Mouse (Mus musculus): ENCODE data around the gene Fbxl19. TPM values are rescaled to one million over a fixed set of nuclear protein-coding genes. Genes with fewer than 3 reads are reported as not detected.

Gene Fbxl19
- total and polyA plus RNA-seq, 3 experiments = 22.4 to 31.7 (median 28.2) TPM

DNA sequence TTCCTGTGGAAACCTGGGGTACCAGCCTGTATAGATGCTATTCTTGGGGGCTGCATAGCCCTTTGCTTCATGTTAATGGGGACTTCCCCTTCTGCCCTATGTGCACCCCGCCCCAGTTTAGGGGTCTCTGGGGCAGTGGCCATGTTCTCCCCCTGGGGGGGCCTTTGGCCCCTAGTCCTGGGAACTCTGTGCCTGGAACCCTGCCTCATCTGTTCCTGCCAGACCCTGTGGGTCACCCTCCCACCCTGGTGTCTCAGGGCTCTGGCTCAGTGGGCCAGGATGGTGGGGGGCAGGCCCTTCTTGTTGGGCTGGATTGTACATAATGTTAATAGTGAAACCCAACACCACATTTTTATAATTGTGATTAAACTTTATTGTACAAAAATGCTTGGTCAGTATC, 55.4 kb downstream of the Fbxl19 start:
- Histone ChIP-seq H3K4me3 (replicated peaks in 1 of 3; ENCODE audit: low read depth in 2 of 3, low read length in 2 of 3, poor library complexity in 1 of 3) (no peak overlapping the region), H3K9ac (ENCODE audit: insufficient read depth, low read depth) (no peak overlapping the region), H3K27ac (ENCODE audit: insufficient read depth, low read depth) (no peak overlapping the region), H3K36me3 (replicated peaks in 1 of 2; ENCODE audit: control insufficient read depth in 1 of 2, insufficient read depth in 1 of 2, low read length in 1 of 2) (peaks cover 67 to 96% of the 10 kb centered on the region in 2 experiments), H3K4me1 (ENCODE audit: control insufficient read depth in 1 of 2, insufficient read depth in 2 of 2) (peaks cover 0 to 20% of the 10 kb centered on the region in 2 experiments; a peak in 2 of 4 replicates), H3K27me3 (replicated peaks) (no peaks in the 10 kb centered on the region), H3K4me2 (ENCODE audit: insufficient read depth, low read depth, poor library complexity, severe bottlenecking) (no peak overlapping the region), H3K9me3 (replicated peaks; ENCODE audit: low read length) (no peaks in the 10 kb centered on the region), H3K79me2 (replicated peaks; ENCODE audit: control insufficient read depth, extremely low read depth, insufficient read depth, poor library complexity, severe bottlenecking) (no peaks in the 10 kb centered on the region)
- in situ Hi-C loops (cut with MboI; ENCODE audit: low pct_ligation_motif_present, low pct_unique_long_range_greater_than_20kb, low sequenced_read_pairs) = loop anchor here (25.0 kb wide), 1 partner anchor 812 kb away; the partner anchor contains the start of genes Cdipt and Cdiptos
- dilution Hi-C loops (cut with MboI; ENCODE audit: extremely low pct_ligation_motif_present, extremely low pct_unique_long_range_greater_than_20kb, low sequenced_read_pairs) = no loop called here
- TF ChIP-seq CTCF (conservative IDR thresholded peaks at IDR 0.05 in 1 of 2, IDR thresholded peaks at IDR 0.05 in 1 of 2; ENCODE audit: low read depth in 2 of 2, low read length in 2 of 2) = no peak
- TF ChIP-seq CHD2 (IDR thresholded peaks at IDR 0.05; ENCODE audit: low read length) = no peak
- TF ChIP-seq POLR2AphosphoS2 (IDR thresholded peaks at IDR 0.05; ENCODE audit: low read depth, low read length) = no peak
- no peak for TF ChIP-seq UBTF (IDR thresholded peaks at IDR 0.05; ENCODE audit: low read depth, low read length)
- no peak for TF ChIP-seq KAT2A (IDR thresholded peaks at IDR 0.05; ENCODE audit: insufficient replicate concordance, low read length)
- no peak for TF ChIP-seq MYC (IDR thresholded peaks at IDR 0.05; ENCODE audit: low read depth, low read length)
- no peak for TF ChIP-seq MAFK (IDR thresholded peaks at IDR 0.05; ENCODE audit: insufficient replicate concordance, low read length)
- TF ChIP-seq JUND (conservative IDR thresholded peaks at IDR 0.05; ENCODE audit: low read depth, low read length) = no peak
- no peak for DNase-seq (ENCODE audit: extremely low read depth)

DNA sequence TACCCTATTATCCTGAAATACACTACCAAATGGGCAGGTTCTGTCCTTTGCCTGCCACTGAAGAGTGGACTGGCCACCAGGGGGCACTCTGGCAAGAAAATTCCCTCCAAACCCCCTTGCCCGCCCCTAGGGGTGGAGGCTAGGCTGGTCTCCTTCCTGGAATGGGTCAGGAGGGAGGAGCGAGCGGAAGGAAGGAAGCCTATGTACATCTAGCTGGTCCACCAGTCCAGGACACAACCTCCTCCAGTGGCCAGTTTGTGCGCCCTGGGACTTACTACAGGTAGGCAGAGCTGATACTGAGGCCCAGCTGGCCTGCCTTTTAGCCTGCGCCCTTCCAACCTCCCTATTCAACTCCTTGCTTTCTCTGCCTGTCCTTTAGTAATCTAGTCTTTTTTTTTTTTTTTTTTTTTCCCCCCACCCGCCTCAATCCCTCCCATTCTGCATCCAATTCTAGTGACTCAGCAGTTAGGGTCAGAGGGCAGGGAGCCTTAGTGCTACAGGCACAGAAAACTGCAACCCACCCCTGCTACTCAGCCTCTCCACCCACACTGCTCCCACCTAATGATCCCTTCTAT, 56.2 kb downstream of the Fbxl19 start, which contains the start of gene Hsd3b7:
Gene Hsd3b7, plus strand, starts transcription at position 170 of the 575 bp plus-strand sequence.
- H3K79me2 ChIP-seq (replicated peaks; ENCODE audit: control insufficient read depth, extremely low read depth, insufficient read depth, poor library complexity, severe bottlenecking) = no peaks in the 10 kb centered on the region
- H3K4me3 ChIP-seq (replicated peaks in 1 of 3; ENCODE audit: low read depth in 2 of 3, low read length in 2 of 3, poor library complexity in 1 of 3) = peak within 1 kb of the TSS in 1 of 3 experiments; percentile 47
- no peak within 1 kb of the TSS for H3K4me2 ChIP-seq (ENCODE audit: insufficient read depth, low read depth, poor library complexity, severe bottlenecking)
- peaks cover 59 to 88% of the 10 kb centered on the region in 2 experiments for H3K36me3 ChIP-seq (replicated peaks in 1 of 2; ENCODE audit: control insufficient read depth in 1 of 2, insufficient read depth in 1 of 2, low read length in 1 of 2)
- no peak within 1 kb of the TSS for H3K9ac ChIP-seq (ENCODE audit: insufficient read depth, low read depth)
- DNase-seq (ENCODE audit: extremely low read depth) = peak; percentile 78
- H3K9me3 ChIP-seq (replicated peaks; ENCODE audit: low read length) = no peaks in the 10 kb centered on the region
- H3K27me3 ChIP-seq (replicated peaks) = no peaks in the 10 kb centered on the region
- peaks cover 0 to 20% of the 10 kb centered on the region in 2 experiments; a peak in 2 of 4 replicates for H3K4me1 ChIP-seq (ENCODE audit: control insufficient read depth in 1 of 2, insufficient read depth in 2 of 2)
- dilution Hi-C loops (cut with MboI; ENCODE audit: extremely low pct_ligation_motif_present, extremely low pct_unique_long_range_greater_than_20kb, low sequenced_read_pairs) = no loop called here
- in situ Hi-C loops (cut with MboI; ENCODE audit: low pct_ligation_motif_present, low pct_unique_long_range_greater_than_20kb, low sequenced_read_pairs) = no loop called here
- no peak within 1 kb of the TSS for H3K27ac ChIP-seq (ENCODE audit: insufficient read depth, low read depth)
- TF ChIP-seq NELFE (IDR thresholded peaks at IDR 0.05; ENCODE audit: low read depth, low read length) (peak; percentile 26; the same call in 1 of the 2 replicates), JUND (conservative IDR thresholded peaks at IDR 0.05; ENCODE audit: low read depth, low read length) (no peak), USF1 (IDR thresholded peaks at IDR 0.05; ENCODE audit: low read depth, low read length) (no peak), MXI1 (IDR thresholded peaks at IDR 0.05; ENCODE audit: low read depth, low read length) (no peak), MAFK (IDR thresholded peaks at IDR 0.05; ENCODE audit: insufficient replicate concordance, low read length) (no peak), UBTF (IDR thresholded peaks at IDR 0.05; ENCODE audit: low read depth, low read length) (no peak), MAZ (IDR thresholded peaks at IDR 0.05; ENCODE audit: low read depth, low read length) (peak; percentile 82), HCFC1 (IDR thresholded peaks at IDR 0.05; ENCODE audit: low read depth, low read length) (peak; percentile 39; the same call in 1 of the 2 replicates), IRF4 (IDR thresholded peaks at IDR 0.05; ENCODE audit: low read depth, low read length) (no peak; the same call in 1 of the 2 replicates), KAT2A (IDR thresholded peaks at IDR 0.05; ENCODE audit: insufficient replicate concordance, low read length) (no peak), CHD1 (IDR thresholded peaks at IDR 0.05; ENCODE audit: low read depth, low read length) (no peak), MEF2A (IDR thresholded peaks at IDR 0.05; ENCODE audit: borderline replicate concordance, low read depth, low read length) (no peak), USF2 (conservative IDR thresholded peaks at IDR 0.05; ENCODE audit: low read depth, low read length) (no peak), ZKSCAN1 (IDR thresholded peaks at IDR 0.05; ENCODE audit: borderline replicate concordance, low read depth, low read length) (no peak), CTCF (conservative IDR thresholded peaks at IDR 0.05 in 1 of 2, IDR thresholded peaks at IDR 0.05 in 1 of 2; ENCODE audit: low read depth in 2 of 2, low read length in 2 of 2) (peak; percentile 38 to 91; a peak in 3 of 4 replicates), RAD21 (IDR thresholded peaks at IDR 0.05; ENCODE audit: low read depth, low read length) (peak; percentile 60), EP300 (IDR thresholded peaks at IDR 0.05; ENCODE audit: low read length) (no peak), CHD2 (IDR thresholded peaks at IDR 0.05; ENCODE audit: low read length) (no peak), SIN3A (IDR thresholded peaks at IDR 0.05; ENCODE audit: low read length) (no peak), GABPA (IDR thresholded peaks at IDR 0.05; ENCODE audit: insufficient replicate concordance, low read depth, low read length) (no peak), PAX5 (IDR thresholded peaks at IDR 0.05; ENCODE audit: low read length) (no peak), E2F4 (IDR thresholded peaks at IDR 0.05; ENCODE audit: insufficient replicate concordance, low read depth, low read length) (no peak), MAX (IDR thresholded peaks at IDR 0.05; ENCODE audit: low read length) (no peak), ZC3H11A (IDR thresholded peaks at IDR 0.05; ENCODE audit: low read depth, low read length) (0 out of 2 replicates have a peak, but pooled peaks have one; percentile 1), ZNF384 (IDR thresholded peaks at IDR 0.05; ENCODE audit: low read depth, low read length) (no peak), BHLHE40 (IDR thresholded peaks at IDR 0.05; ENCODE audit: low read depth, low read length) (no peak), RCOR1 (conservative IDR thresholded peaks at IDR 0.05; ENCODE audit: low read depth, low read length) (no peak), TCF12 (IDR thresholded peaks at IDR 0.05; ENCODE audit: low read depth, low read length) (no peak), POLR2AphosphoS2 (IDR thresholded peaks at IDR 0.05; ENCODE audit: low read depth, low read length) (no peak)

Data from CH12.LX (cell line).